10 mouse cellular contexts compared by ENCODE assay signal in genomic region chr6:17968467-17969144, GRCm38 (mm10).
DNase-seq lines count a peak whose midpoint lies in the region; ATAC-seq and TF ChIP-seq lines count a peak whose summit lies in the region.
"Had no signal": no experiment of that assay in that cellular context is flagged by ENCODE, and none has a peak within 500 bp of the region (broad histone marks: within the 10 kb centered on the region; RNA-seq: fewer than 3 reads in every experiment).

No protein-coding gene starts in this region.

- no peak overlapping the region for H3K4me2 ChIP-seq in forebrain, embryonic 13.5 days
- H3K4me2 ChIP-seq in neural tube, embryonic 14.5 days (ENCODE audit: low read depth, low read length): no peak overlapping the region
- H3K4me2 ChIP-seq: liver, embryonic 11.5 days had no signal

- no peaks in the 10 kb centered on the region for H3K36me3 ChIP-seq in forebrain, embryonic 13.5 days (ENCODE audit: poor library complexity, severe bottlenecking)
- no peaks in the 10 kb centered on the region for H3K36me3 ChIP-seq in neural tube, embryonic 14.5 days (ENCODE audit: control insufficient read depth, insufficient read depth, low read length)
- H3K36me3 ChIP-seq in thymus, adult 2 months (ENCODE audit: control insufficient read depth, insufficient read depth, low read length): no peaks in the 10 kb centered on the region
- no peaks in the 10 kb centered on the region for H3K36me3 ChIP-seq in heart, embryonic 10.5 days

- H3K4me1 ChIP-seq in forebrain, embryonic 13.5 days: no peaks in the 10 kb centered on the region
- H3K4me1 ChIP-seq in neural tube, embryonic 14.5 days (ENCODE audit: control insufficient read depth, insufficient read depth, low read length): no peaks in the 10 kb centered on the region
- H3K4me1 ChIP-seq in thymus, adult 2 months (replicated peaks; ENCODE audit: control insufficient read depth, insufficient read depth, low read length): no peaks in the 10 kb centered on the region
- H3K4me1 ChIP-seq in heart, embryonic 10.5 days: 0 out of 2 replicates have a peak, but pooled peaks cover 3% of the 10 kb centered on the region

- no peak overlapping the region for H3K9ac ChIP-seq in forebrain, embryonic 13.5 days
- no peak overlapping the region for H3K9ac ChIP-seq in neural tube, embryonic 14.5 days (replicated peaks; ENCODE audit: low read depth, low read length)

- no peak for TF ChIP-seq CTCF in layer of hippocampus, adult 2 months (conservative IDR thresholded peaks at IDR 0.05)
- TF ChIP-seq CTCF in thymus, adult 2 months (IDR thresholded peaks at IDR 0.05; ENCODE audit: borderline replicate concordance, control insufficient read depth, extremely low read depth, insufficient read depth, low read length, poor library complexity): no peak

- no peak overlapping the region for H3K27ac ChIP-seq in layer of hippocampus, adult 2 months
- no peak overlapping the region for H3K27ac ChIP-seq in forebrain, embryonic 13.5 days
- no peak overlapping the region for H3K27ac ChIP-seq in neural tube, embryonic 14.5 days (ENCODE audit: low read depth, low read length)
- H3K27ac ChIP-seq in thymus, adult 2 months (ENCODE audit: control insufficient read depth, insufficient read depth, low read length): no peak overlapping the region
- H3K27ac ChIP-seq in heart, embryonic 10.5 days: no peak overlapping the region

- no peak overlapping the region for H3K4me3 ChIP-seq in layer of hippocampus, adult 2 months
- H3K4me3 ChIP-seq in forebrain, embryonic 13.5 days: no peak overlapping the region
- no peak overlapping the region for H3K4me3 ChIP-seq in neural tube, embryonic 14.5 days (ENCODE audit: low read depth, low read length)
- H3K4me3 ChIP-seq in thymus, adult 2 months (ENCODE audit: control insufficient read depth, insufficient read depth, low read length): no peak overlapping the region
- H3K4me3 ChIP-seq in heart, embryonic 10.5 days: no peak overlapping the region

- peak; percentile 70 for ATAC-seq in forebrain, embryonic 13.5 days
- ATAC-seq in neural tube, embryonic 14.5 days (ENCODE audit: low read depth): peak; percentile 94

- H3K9me3 ChIP-seq in forebrain, embryonic 13.5 days (replicated peaks): no peaks in the 10 kb centered on the region
- no peaks in the 10 kb centered on the region for H3K9me3 ChIP-seq in neural tube, embryonic 14.5 days (ENCODE audit: control insufficient read depth, low read length)
- H3K9me3 ChIP-seq in heart, embryonic 10.5 days: no peaks in the 10 kb centered on the region

- peak; percentile 26 to 27 for DNase-seq in layer of hippocampus, adult 2 months (ENCODE audit: low spot score in 2 of 2)
- DNase-seq in layer of hippocampus, adult 11-12 months (ENCODE audit: low spot score): no peak
- peak; percentile 87 for DNase-seq in mesoderm, embryonic 11.5 days (ENCODE audit: low read depth, low spot score)
- DNase-seq in thymus, adult 2 months: no peak
- no peak for DNase-seq in heart, embryonic 10.5 days (ENCODE audit: low spot score)
- no peak for DNase-seq in cerebellum, postnatal 25 days
- DNase-seq: lung, postnatal 14 days had no signal

- H3K27me3 ChIP-seq in forebrain, embryonic 13.5 days: no peaks in the 10 kb centered on the region
- H3K27me3 ChIP-seq in neural tube, embryonic 14.5 days (ENCODE audit: control insufficient read depth, insufficient read depth, low read length): no peaks in the 10 kb centered on the region
- H3K27me3 ChIP-seq in thymus, adult 2 months (ENCODE audit: control insufficient read depth, insufficient read depth, low read length): no peaks in the 10 kb centered on the region
- no peaks in the 10 kb centered on the region for H3K27me3 ChIP-seq in heart, embryonic 10.5 days (ENCODE audit: insufficient read depth, poor library complexity, severe bottlenecking)

- TF ChIP-seq POLR2A in thymus, adult 2 months (IDR thresholded peaks at IDR 0.05; ENCODE audit: control insufficient read depth, extremely low read depth, insufficient read depth, low read length, poor library complexity): no peak

- 75% methylated on average over 1 of the region's 1 CpGs for WGBS in forebrain, embryonic 13.5 days
- WGBS in neural tube, embryonic 14.5 days: 73% methylated on average over 1 of the region's 1 CpGs
- WGBS in thymus, adult 2 months: 76% methylated on average over 1 of the region's 1 CpGs
- 69% methylated on average over 1 of the region's 1 CpGs for WGBS in heart, embryonic 10.5 days

Comparison
In these comparisons a context has a peak if more than half of its experiments do, and no peak if none do; other contexts are left out.
1. DNase-seq: peak in layer of hippocampus, adult 2 months (2 of 2) and mesoderm, embryonic 11.5 days (single experiment); none in layer of hippocampus, adult 11-12 months (single experiment), thymus, adult 2 months (single experiment), heart, embryonic 10.5 days (single experiment) and cerebellum, postnatal 25 days (0 of 2).